Mouse (Mus musculus) thymus, postnatal 14 days (tissue): Measurements from ENCODE around the gene Anks1.
"Not testable (repeated sequence)": the region's sequence is repeated elsewhere in the genome, so short reads cannot be mapped to it uniquely, and the experiment has no call there.

Source experiments
- DNase-seq: peaks from one replicate; pipeline ENCODE4 v3.0.0; 2021

Anks1 gene

DNA sequence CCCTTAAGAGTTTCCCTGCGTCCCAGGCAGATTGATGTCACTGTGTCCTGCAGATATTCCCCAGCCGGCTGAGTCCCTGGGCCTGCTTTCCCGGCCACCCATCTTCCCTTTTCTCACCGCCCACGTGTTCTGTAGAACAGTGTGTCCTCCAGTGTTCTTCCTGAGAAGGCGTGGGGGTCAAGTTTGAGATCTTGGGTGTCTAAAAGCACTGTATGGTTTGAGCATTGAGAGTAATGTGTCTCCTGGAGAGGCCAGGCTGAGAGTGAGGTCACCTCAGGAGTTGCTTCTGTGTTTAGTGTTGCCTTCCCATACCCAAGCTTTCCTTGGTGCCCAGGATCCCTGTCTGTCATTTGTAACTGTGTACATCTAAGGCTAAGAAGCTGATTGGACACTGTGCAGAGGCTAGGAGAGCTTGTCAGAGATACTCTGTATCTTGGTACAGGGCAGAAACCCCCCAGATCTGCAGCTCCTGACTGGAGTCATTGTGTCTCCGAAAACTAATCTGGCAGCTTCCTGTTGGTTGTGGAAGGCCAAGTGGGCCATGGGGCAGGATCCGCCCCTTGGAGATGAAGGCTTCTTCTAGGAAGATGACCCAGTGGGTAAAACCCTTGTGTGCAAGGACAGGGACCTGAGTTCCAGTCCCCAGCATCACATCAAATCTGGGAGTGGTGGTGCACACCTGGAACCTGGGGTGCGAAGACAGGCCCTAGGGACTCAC, 59.1 kb downstream of the Anks1 start:
- DNase-seq = no peak

DNA sequence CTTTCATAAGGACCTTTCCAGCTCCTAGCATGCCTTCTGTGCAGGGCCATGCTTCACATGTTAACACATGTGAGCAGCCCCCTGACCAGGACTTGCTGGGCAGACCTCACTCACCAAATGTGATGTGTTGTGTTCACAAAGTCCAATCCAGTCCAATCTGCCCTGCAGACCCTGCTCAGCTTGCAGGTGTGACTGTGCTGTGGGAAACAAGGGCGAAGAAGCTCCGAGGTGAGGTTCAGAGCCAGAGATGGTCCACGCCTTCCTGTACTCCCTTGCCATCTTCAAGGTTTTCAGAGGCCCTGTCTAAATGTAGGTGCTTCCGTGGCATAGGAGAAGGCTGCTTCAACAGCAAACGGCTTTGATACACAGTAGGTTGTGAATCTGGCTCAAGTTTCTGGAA, 59.8 kb downstream of the Anks1 start:
- no peak for DNase-seq

DNA sequence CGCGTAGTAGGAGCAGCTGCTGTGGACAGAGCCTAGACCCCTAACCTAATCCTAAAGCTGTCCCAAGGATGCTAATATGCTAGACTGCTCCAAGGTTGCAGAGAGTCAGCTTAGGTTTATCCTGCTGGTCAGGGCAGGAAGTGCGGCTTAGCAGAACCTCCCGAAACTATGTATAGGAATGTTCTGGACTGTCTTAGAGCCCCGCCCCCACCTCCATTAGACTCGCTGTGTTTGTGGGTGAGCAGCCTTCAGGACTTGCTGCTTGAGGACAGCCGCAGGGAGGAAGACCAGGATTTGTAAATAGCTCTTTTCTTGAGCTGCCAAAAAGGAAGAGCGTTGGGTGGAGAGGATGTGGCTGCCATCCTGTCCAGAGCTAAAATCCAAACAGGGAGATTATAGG, 60.3 kb downstream of the Anks1 start:
- no peak for DNase-seq

DNA sequence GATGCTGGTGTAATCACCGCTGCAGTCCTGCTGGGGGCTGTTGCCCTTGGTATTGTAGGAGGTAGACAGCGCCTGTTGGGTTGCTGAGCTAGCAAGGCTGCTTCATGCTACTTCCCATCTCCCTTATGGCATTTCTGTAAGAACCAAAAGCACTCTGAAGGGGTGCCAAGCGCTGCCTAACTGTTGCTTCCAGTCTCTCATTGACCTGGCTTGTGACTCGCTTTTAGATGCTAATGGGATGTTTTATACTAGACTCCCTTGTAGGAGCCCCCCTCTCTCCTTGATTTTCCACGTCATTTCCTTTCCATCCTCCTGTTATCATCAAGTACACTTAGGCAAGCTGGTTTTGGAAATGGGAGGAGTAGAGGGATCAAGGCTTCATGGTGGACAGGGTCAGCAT, 60.8 kb downstream of the Anks1 start:
- no peak for DNase-seq

DNA sequence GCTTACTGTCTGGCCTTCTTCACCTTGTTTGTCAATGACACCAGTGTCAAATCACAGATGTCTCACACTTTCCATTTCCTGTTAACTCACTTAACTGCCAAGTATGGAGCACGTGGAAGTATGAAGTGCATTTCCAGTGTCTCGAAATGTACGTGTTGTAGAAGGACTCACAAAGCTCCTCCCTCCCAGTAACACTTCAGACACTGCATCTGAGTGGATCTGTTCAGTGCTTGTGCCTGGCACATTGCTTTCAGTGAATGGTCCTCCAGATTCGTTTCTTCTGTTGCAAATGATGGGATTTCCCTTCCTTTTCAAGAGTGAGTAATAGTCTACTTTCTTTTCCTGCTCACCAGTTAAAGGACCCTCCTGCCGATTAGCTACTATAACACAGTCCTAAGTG, 61.2 kb downstream of the Anks1 start:
- DNase-seq = no peak

DNA sequence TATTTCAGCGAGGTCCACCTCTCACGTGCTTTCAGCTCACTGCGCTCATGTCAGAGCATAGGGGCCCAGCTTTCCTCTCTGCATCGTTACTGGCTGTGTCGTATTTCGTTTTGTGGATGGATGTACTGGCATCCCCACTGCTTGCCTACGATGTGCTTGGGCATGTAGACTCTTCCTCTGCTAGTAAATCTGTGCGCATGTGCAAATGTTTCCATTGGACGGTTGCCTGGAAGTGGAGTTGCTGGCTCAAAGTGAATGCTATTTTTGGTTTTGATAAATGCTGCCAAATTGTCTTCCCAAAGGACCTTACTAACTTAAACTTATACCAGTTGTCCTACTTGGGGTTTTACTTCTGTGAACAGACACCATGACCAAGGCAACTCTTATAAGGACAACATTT, 62.4 kb downstream of the Anks1 start:
- no peak for DNase-seq

- no peak for DNase-seq
These were observed 64.2 kb downstream of the Anks1 start for GRCm38 (mm10) chr17:27973337-27973736.

DNA sequence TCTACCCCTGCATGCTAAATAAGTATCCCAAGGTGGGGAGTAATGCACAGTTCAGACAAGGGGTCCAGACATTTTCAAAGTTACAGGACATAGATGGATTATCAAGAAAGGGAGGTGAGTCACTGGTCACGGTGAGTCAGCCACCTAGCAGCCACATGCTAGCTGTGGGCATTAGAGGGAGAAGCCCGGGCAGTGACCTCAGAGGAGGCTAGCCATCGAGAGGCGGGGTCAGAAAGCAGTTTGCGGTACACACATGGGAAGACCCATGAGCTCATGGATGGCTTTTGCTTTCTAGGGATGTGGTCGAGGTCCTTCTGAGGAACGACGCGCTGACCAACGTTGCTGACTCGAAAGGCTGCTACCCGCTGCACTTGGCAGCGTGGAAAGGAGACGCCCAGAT, 67.2 kb downstream of the Anks1 start:
- no peak for DNase-seq

DNA sequence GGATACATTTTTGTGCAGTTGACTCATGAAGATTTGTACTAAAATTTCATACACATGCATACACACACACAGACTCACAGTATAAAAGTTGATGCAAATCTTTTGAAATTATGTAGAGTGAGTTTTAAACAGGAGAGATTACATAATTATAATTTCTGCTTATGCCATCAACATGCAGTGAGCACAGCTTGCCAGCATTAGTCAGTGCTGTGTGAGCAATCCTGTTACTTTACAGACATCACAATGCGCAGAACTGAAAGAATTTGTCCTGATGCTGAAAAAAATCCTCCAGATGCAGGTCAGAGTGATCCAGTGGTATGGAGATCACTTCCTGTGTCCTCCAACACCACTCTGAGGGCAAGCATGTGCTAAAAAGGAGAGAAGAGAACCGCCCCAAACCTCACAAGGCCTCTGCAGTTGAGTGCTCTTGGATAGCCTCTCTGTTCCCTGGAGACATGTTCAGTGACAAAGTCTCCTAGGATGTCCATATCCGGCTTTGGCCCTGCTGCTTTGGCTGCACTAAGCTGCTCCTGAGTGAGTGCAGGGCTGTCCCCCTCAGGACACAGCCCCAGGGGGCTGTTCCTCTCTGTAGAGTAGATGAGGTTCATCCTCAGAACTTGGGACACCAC, 68.0 kb downstream of the Anks1 start:
- no peak for DNase-seq

- no peak for DNase-seq
These were observed 71.4 kb downstream of the Anks1 start for GRCm38 (mm10) chr17:27980391-27980955.

- no peak for DNase-seq
These were observed 72.5 kb downstream of the Anks1 start for GRCm38 (mm10) chr17:27981451-27982069.

- DNase-seq = not testable (repeated sequence)
These were observed 73.0 kb downstream of the Anks1 start for GRCm38 (mm10) chr17:27982070-27982457.

GRCm38 (mm10) chr17:27982712-27983266, 73.7 kb downstream of the Anks1 start:
- DNase-seq = no peak

- no peak for DNase-seq
These were observed 75.3 kb downstream of the Anks1 start for GRCm38 (mm10) chr17:27984421-27984820.

GRCm38 (mm10) chr17:27986106-27986505, 77.0 kb downstream of the Anks1 start:
- no peak for DNase-seq

DNA sequence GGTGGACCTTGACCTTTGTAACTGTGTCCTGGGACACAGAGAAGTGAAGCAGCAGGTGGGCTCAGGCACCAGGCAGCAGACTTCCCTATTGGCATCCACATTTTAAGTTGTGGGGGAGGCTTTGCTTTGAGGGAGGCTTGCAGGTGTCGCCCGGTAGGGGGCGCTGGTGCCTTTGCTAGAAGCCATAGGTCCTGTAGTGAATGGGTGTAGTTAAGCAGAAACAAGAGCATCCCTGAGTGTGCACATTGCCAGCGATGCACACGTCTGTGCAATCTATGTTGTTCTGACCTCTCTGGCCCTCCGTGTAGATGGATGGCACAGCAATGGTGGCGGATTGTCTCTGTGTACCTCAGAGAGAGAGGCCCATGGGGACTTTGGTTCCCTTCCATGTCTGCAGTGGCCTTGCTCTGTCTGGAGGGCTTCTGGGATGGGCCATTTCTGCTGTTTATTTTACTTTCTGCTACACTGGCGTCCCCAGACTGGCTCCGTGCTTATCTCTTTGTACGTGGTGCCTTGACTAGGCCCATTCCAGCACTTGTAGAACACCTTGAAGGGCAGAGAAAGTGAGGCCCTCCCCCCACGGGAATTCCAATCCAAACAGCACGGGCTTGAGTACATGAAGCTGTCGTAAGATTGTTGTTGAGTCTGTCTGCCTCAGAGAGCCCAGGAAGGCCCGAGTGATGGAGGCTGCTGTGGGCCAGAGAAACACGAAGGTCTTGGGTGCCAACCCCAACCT, 80.9 kb downstream of the Anks1 start:
- DNase-seq = peak; percentile 91

DNA sequence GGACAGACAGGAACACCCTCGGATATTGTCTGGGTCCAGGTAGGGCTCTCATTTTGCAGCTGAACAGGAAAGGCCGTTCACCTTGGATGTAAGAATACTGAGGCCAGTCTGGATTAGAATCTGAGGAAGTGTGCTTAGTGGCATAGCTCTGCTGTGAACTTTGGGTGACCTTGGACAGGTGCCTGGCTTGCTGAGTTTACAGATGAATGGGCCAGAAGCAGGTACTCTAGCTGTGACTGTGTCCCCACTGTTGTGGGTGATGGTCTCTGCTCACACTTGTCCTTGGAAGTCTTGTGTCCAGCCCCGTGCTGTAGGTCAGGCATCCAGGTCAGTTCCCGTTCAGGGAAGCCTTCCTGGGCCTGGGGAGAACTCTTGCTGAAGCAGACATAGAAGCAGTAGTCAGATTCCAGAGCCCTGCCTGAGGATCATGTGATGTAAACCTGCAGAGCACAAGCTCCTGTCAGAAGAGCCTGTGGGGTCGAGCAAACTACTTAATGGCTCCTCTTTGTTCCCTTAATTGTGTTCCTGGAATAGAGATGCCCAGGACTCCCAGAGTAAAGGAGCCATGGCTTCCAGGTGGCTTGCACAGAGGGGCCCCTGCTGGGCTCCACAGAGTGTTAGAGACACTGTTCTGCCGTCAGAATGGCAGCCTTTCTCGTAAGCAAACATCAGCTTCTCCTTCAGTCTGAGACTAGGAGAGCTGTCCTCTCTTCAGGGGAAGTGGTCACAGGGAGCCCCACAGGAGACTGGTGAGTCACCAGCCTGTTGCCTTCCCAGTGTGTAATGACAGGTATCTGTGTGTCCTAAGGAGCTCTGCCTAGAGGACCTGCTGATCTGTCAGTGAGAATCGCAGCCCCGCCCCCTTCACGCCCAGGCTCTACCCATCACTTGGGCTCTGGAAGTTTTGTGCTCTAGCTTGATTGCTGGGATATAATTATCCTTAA, 85.2 kb downstream of the Anks1 start:
- DNase-seq = no peak

GRCm38 (mm10) chr17:27996320-27996719, 87.2 kb downstream of the Anks1 start:
- DNase-seq = no peak

GRCm38 (mm10) chr17:27997212-27997611, 88.1 kb downstream of the Anks1 start:
- DNase-seq = peak; percentile 81

GRCm38 (mm10) chr17:27999683-28000273, 90.7 kb downstream of the Anks1 start:
- not testable (repeated sequence) for DNase-seq

GRCm38 (mm10) chr17:28000389-28000788, 91.3 kb downstream of the Anks1 start:
- no peak for DNase-seq
